Mouse (Mus musculus) midbrain, embryonic 11.5 days (tissue): ENCODE results near the gene Dhrs7b. TPM values are rescaled to one million over a fixed set of nuclear protein-coding genes. Genes with fewer than 3 reads are reported as not detected.
"Not testable (repeated sequence)": the region's sequence is repeated elsewhere in the genome, so short reads cannot be mapped to it uniquely, and the experiment has no call there.

Source experiments
- ATAC-seq: fragments of 200-750 bp; cut with Nextera tagmentation; 2 replicates; pipeline ENCODE4 v1.8.0; 2017; ENCODE audit warnings: moderate TSS enrichment, moderate library complexity; ENCODE audit not compliant: low FRiP score
- DNase-seq: peaks from one replicate; pipeline ENCODE4 v3.0.0; 2015; ENCODE audit warnings: low spot score; ENCODE audit errors: missing footprints
- H3K27ac ChIP-seq: fragments of 300-500 bp; sonication (generic); 2 replicates; pipeline ENCODE4 v1.5.1; 2014; ENCODE audit warnings: low read depth, low read length
- H3K27me3 ChIP-seq: fragments of 300-500 bp; sonication (generic); 2 replicates; pipeline ENCODE4 v1.6.1; 2014; ENCODE audit warnings: mild to moderate bottlenecking, low read length, moderate library complexity, mixed read lengths; ENCODE audit not compliant: control insufficient read depth, insufficient read depth
- H3K36me3 ChIP-seq: fragments of 300-500 bp; sonication (generic); 2 replicates; pipeline ENCODE4 v1.6.1; 2014; ENCODE audit warnings: mild to moderate bottlenecking, low read length, moderate library complexity, mixed read lengths; ENCODE audit not compliant: control insufficient read depth, insufficient read depth
- H3K4me1 ChIP-seq: fragments of 300-500 bp; sonication (generic); 2 replicates; pipeline ENCODE4 v1.6.1; 2014; ENCODE audit warnings: low read length; ENCODE audit not compliant: control insufficient read depth, insufficient read depth
- H3K4me2 ChIP-seq: fragments of 300-500 bp; sonication (generic); 2 replicates; pipeline ENCODE4 v1.6.1; 2014; ENCODE audit warnings: mild to moderate bottlenecking, moderate library complexity
- H3K4me3 ChIP-seq: fragments of 300-500 bp; sonication (generic); 2 replicates; pipeline ENCODE4 v1.5.1; 2014; ENCODE audit warnings: low read depth, low read length
- H3K9ac ChIP-seq: fragments of 300-500 bp; sonication (generic); 2 replicates; pipeline ENCODE4 v1.6.1; 2014; ENCODE audit warnings: low read length
- H3K9me3 ChIP-seq: fragments of 300-500 bp; sonication (generic); 2 replicates; pipeline ENCODE4 v1.6.1; 2016; ENCODE audit warnings: low read length; ENCODE audit not compliant: control insufficient read depth
- WGBS: fragments of 180-500 bp; shearing (Covaris S2); extraction: QIAGEN DNeasy Blood & Tissue Kit; methylation state at CpG from one replicate; pipeline ENCODE4 v1.1.7; 2014; 5-methylcytosine and 5-hydroxymethylcytosine counted together
- polyA plus RNA-seq: library from polyadenylated mRNA; unstranded; fragments of >200 nt; fragmentation: Nextera tagmentation; extraction: Ambion mirVana; gene quantifications from 2 replicates; pipeline ENCODE4 v1.2.1, GENCODE M21; 2014

Dhrs7b gene
- polyA plus RNA-seq, 1 experiment from 2014 or later, result 25.9 TPM

DNA sequence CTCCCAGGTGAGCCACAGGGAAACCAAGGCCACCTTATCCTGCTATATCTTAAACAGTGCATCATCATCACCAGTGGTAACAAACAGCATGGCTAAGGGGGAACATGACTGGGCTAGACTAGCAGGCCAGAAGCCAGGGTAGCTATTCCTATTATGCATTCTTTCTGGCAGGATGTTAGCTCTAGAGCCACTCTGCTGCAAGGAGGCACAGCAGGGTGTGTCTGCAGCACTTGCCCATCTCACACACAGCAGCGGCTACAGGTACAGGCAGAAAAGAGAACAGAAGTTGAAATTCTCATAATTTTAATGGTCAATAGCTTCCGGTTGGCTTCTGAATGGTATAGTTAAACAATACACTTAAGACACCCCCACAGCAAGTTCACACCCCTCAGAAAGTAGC, 33.7 kb downstream of the Dhrs7b start:
- peak; percentile 49 for DNase-seq
- Histone ChIP-seq H3K9ac (no peak overlapping the region), H3K9me3 (no peaks in the 10 kb centered on the region), H3K4me1 (no peaks in the 10 kb centered on the region), H3K27me3 (no peaks in the 10 kb centered on the region), H3K4me3 (no peak overlapping the region), H3K36me3 (peaks cover 20% of the 10 kb centered on the region), H3K27ac (no peak overlapping the region), H3K4me2 (no peak overlapping the region)
- ATAC-seq, result no peak
- 97% methylated on average over 2 of the region's 2 CpGs for WGBS

DNA sequence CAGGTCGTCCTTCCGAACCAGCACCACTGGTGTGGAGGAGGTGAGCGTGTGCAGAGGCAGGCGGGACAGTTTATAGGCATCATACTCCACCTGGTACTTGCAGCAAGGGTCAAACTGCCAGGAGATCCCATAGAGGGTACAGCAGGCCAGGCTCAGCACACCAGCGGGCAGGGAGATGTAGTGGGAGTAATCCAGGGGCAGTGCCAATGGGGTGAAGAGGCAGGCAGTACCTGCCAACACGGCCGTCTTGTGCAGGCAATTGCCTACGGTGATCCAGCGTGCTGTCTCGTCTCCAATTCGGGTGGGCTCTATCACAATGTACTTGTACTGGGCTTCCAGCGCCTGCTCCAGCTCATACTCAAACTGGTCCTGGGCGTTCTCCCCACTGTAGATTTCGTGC, 34.5 kb downstream of the Dhrs7b start:
- DNase-seq, result no peak
- no peak overlapping the region for H3K27ac ChIP-seq
- H3K4me2 ChIP-seq, result no peak overlapping the region
- no peak overlapping the region for H3K9ac ChIP-seq
- no peak for ATAC-seq
- peaks cover 20% of the 10 kb centered on the region for H3K36me3 ChIP-seq
- no peak overlapping the region for H3K4me3 ChIP-seq
- no peaks in the 10 kb centered on the region for H3K9me3 ChIP-seq
- H3K27me3 ChIP-seq, result no peaks in the 10 kb centered on the region
- no peaks in the 10 kb centered on the region for H3K4me1 ChIP-seq
- 90% methylated on average over 14 of the region's 14 CpGs for whole genome bisulfite sequencing

DNA sequence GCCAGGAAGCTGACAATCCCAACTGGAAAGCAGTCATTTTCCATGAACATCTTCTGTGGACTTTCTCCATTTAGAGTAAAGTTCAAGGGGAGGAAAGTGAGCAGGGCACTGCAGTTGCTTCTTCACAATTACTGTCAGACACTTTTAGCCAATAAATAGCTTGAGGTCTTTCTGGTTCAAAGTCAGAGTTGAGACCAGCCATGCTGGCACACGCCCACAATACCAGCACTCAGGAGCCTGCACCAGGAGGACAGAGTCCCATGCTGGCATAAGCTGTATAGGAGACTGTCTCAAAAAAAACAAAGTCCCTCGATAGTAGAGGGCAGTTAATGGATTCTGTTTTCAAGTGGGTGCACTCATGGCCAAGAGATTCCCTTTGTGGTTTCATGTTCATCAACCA, 35.6 kb downstream of the Dhrs7b start:
- Histone ChIP-seq H3K4me3 (no peak overlapping the region), H3K27ac (no peak overlapping the region), H3K36me3 (peaks cover 20% of the 10 kb centered on the region), H3K4me2 (no peak overlapping the region), H3K27me3 (no peaks in the 10 kb centered on the region), H3K9me3 (no peaks in the 10 kb centered on the region), H3K4me1 (no peaks in the 10 kb centered on the region), H3K9ac (no peak overlapping the region)
- ATAC-seq (no peak), DNase-seq (no peak)
- WGBS, result 84% methylated on average over 2 of the region's 2 CpGs

DNA sequence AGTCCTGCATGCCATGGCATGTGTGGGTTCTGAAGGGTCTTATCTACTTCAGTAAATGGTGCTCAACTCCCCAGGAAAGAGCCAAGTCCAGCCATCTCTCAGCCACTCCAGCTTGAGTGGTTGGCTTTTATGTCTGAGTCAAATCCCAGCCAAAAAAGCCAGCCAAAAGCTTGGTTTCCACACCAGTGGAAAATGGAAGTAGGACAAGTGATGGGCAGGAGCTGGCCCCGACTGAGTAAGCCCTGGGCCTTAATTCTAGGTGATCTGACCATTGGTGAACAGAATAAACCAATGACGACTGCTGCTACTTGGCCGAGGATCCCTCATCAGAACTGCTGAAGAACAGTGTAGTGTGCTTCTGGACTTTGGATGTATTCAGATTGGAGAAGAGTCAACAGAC, 37.0 kb downstream of the Dhrs7b start:
- H3K36me3 ChIP-seq, result peaks cover 14% of the 10 kb centered on the region
- DNase-seq, result peak; percentile 54

DNA sequence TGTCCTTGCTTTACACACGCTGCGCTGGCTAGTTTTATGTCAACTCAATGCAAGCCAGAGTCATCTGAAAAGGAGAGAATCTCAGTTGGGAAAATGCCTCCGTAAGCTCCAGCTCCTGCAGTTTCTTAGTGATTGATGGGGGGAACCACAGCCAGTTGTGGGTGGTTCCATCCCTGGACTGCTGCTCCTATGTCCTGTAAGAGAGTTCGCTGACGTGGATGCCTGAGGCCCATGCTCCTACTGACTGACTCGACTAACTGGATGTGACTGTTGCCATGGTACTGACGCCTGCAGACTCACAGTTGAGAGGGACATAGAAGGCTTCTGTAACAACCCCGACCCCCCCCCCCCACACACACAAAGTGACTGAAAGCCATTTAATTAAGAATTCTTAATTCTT, 37.5 kb downstream of the Dhrs7b start:
- ATAC-seq (no peak), DNase-seq (peak; percentile 73)
- Histone ChIP-seq H3K4me1 (no peaks in the 10 kb centered on the region), H3K36me3 (peaks cover 14% of the 10 kb centered on the region), H3K4me2 (no peak overlapping the region), H3K27ac (no peak overlapping the region), H3K4me3 (no peak overlapping the region), H3K9me3 (no peaks in the 10 kb centered on the region), H3K9ac (no peak overlapping the region), H3K27me3 (no peaks in the 10 kb centered on the region)
- 79% methylated on average over 8 of the region's 8 CpGs for WGBS

More for the DNA sequence above, 37.0 kb downstream of the Dhrs7b start:
- Histone ChIP-seq H3K4me1 (no peaks in the 10 kb centered on the region), H3K27me3 (no peaks in the 10 kb centered on the region), H3K27ac (no peak overlapping the region), H3K9ac (no peak overlapping the region), H3K4me2 (no peak overlapping the region), H3K9me3 (no peaks in the 10 kb centered on the region), H3K4me3 (no peak overlapping the region)
- ATAC-seq, result no peak
- 85% methylated on average over 3 of the region's 3 CpGs for WGBS

DNA sequence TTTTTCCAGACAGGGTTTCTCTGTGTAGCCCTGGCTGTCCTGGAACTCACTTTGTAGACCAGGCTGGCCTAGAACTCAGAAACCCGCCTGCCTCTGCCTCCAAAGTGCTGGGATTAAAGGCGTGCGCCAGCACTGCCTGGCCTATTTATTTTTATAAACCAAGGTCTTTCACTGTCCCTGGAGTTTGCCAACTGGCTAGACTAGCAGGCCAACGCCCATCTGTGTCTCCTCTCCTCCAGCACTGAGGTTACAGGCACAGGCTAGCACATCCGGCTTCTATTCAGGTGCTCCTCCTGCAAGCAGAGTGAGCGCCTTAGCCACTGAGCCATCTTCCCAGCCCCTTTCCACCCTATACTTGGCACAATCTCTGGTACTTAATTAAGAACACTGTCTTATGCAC, 39.0 kb downstream of the Dhrs7b start:
- H3K9me3 ChIP-seq, H3K4me2 ChIP-seq, DNase-seq, H3K4me1 ChIP-seq, H3K27ac ChIP-seq, ATAC-seq, H3K4me3 ChIP-seq, H3K9ac ChIP-seq, H3K27me3 ChIP-seq, H3K36me3 ChIP-seq: not testable (repeated sequence)
- 96% methylated on average over 6 of the region's 6 CpGs for WGBS

DNA sequence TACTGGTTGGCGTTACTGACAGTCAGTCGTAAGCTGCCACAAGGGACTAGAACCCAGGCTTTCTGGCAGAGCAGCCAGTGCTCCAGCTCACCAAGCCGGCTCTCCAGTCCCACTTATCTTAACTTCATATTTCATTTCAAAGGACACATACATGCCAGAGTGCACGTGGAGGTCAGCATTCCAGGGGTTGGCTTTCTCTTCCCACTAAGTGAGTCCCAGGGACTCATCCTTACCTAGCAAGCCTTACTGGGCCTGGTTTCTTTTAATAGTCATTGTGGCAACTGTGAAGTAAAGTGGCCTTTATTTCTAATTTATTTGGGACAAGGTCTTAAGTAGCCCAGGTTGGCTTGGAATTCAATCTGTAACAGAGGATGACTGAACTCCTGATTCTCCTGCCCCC, 41.0 kb downstream of the Dhrs7b start:
- Histone ChIP-seq H3K4me3 (no peak overlapping the region), H3K9me3 (no peaks in the 10 kb centered on the region), H3K36me3 (no peaks in the 10 kb centered on the region), H3K27me3 (no peaks in the 10 kb centered on the region), H3K27ac (no peak overlapping the region), H3K4me2 (no peak overlapping the region), H3K4me1 (peaks cover 4% of the 10 kb centered on the region; the same call in 1 of the 2 replicates), H3K9ac (no peak overlapping the region)
- 93% methylated on average over 4 of the region's 4 CpGs for WGBS
- ATAC-seq, result no peak
- no peak for DNase-seq

DNA sequence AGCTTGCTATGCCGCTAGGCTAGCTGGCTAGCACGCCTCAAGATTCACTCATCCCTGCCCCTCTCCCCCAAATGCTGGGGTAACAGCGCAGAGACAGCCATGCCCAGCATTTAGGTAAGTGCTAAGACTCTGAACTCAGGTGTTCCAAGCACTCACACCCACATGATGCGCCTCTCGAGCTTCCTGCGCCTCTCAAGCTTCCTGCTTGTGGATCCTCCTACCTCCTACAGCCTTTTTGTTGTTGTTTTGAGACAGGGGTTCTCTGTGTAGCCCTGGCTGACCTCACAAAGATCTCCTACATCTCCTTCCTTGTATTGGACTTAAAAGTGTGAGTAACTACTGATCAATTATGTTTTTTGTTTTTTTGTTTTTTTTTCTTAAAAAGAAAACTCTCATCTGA, 42.7 kb downstream of the Dhrs7b start:
- Histone ChIP-seq H3K27ac (no peak overlapping the region), H3K9ac (no peak overlapping the region), H3K4me1 (peaks cover 10% of the 10 kb centered on the region), H3K4me3 (no peak overlapping the region), H3K9me3 (no peaks in the 10 kb centered on the region), H3K27me3 (no peaks in the 10 kb centered on the region), H3K36me3 (no peaks in the 10 kb centered on the region), H3K4me2 (no peak overlapping the region)
- no peak for ATAC-seq
- 95% methylated on average over 6 of the region's 6 CpGs for WGBS
- DNase-seq, result no peak

DNA sequence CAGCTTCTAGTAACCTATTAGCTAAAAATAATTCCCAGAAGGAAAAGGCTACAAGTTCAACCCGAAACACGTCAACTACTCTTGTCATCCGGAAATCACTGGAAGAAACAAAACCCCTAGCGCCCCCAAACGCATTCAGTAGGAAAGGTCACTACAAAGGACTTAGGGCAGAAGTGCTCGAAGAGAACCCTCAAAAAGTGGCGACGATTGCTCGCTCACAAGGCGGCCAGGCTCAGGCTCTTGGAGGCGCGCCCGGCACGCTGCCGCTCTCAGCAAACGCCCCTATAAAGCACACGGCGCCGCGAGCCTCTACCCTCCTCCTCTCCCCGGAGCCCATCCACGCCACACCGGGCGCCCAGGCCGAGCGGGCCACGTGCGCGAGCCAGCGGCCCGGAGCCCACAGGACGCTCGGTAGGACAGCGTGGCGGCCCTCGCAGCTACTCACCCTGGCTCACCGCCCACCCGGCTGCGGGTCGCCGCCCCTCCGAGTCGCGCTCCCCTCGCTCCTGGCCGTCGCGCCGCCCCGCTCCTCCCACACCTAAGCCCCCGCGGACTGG, 47.7 kb downstream of the Dhrs7b start:
- Histone ChIP-seq H3K27ac (peak overlapping the region; percentile 70; the same call in 1 of the 2 replicates), H3K4me1 (peaks cover 16% of the 10 kb centered on the region), H3K9ac (peak overlapping the region; percentile 90), H3K4me2 (peak overlapping the region; percentile 74), H3K9me3 (no peaks in the 10 kb centered on the region), H3K36me3 (no peaks in the 10 kb centered on the region), H3K27me3 (no peaks in the 10 kb centered on the region), H3K4me3 (peak overlapping the region; percentile 87)
- WGBS, result under 1% methylated on average over 52 of the region's 52 CpGs
- ATAC-seq (peak; percentile 75), DNase-seq (peak; percentile 93)
